Mouse (Mus musculus): Measurements from ENCODE around the gene Gm9745.
A peak's percentile ranks its signal among the peaks of the same experiment; 100 is the strongest.
"Not testable (repeated sequence)": the region's sequence is repeated elsewhere in the genome, so short reads cannot be mapped to it uniquely, and the experiment has no call there.

Gene Gm9745

DNA sequence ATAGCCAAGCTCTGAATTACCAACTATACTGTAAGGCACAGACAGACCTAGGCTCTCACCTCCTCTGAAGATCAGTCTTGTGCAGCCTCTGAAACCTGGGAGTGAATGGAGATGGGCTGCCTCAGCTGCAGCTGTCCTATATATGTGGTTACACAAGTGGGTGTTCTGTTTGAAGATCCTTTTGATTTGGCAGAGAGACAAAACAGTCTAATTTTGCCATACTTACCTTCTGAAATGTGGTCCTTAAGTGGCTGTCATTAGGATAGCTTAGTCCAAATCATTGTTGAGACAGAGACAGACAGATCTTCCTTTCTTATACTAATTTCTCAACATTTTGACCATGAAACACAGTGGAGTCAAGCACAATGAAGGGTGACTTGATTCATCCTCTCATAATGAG, at the start of gene Gm9745:
Gene Gm9745 (minus strand): TSS at position 101 of the 400 bp plus-strand sequence.
- DNase-seq (ENCODE audit: low spot score): not testable (repeated sequence)

- DNase-seq (ENCODE audit: low spot score): not testable (repeated sequence)
These were observed 49.2 kb upstream of the Gm9745 start for GRCm38 (mm10) chr13:8997221-8997620.

- DNase-seq (ENCODE audit: low spot score): peak; percentile 98
These were observed 48.2 kb upstream of the Gm9745 start, which contains the start of gene Gtpbp4 for GRCm38 (mm10) chr13:8995990-8996786. TSS of gene Gtpbp4 (minus strand) at chr13:8996083.

DNA sequence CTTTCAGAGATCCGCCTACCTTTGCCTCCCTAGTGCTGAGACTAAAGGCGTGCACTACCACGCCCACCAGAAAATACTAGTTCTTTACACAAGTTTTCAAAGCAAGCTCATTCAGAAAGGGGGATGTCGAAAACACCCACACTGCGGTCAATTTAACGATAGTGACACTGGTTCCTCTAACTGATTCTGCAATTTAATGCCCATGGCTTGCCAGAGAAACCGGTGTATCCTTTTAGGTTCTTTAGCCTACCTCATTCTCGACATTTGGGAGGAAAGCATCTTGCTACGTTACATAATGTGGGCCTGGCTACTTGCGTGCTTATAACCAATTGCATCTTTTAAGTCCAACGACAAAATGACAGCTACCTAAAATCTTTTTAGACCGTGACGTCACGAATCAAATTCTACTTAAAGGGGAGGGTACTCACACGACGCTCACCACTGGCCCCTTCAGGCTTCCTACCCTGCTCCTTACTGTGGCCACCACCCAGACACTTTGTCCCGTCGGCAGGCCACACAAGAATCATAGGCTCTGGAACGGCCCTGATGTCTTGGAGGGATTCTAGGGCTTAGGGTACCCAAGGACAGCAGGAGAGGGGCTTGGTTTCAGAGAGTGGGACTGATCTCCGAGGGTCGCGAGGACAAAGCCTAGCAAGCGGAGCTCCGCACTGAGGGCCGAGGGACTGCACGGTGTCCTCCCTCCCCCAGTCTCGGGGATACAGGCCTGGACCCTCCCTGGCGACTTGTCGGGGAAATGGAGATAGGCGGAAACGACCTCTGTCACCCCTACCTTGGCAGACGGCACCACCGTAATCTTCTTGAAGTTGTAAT, 47.3 kb upstream of the Gm9745 start:
- DNase-seq (ENCODE audit: low spot score): no peak

GRCm38 (mm10) chr13:8992231-8992630, 44.2 kb upstream of the Gm9745 start:
- DNase-seq (ENCODE audit: low spot score): no peak

DNA sequence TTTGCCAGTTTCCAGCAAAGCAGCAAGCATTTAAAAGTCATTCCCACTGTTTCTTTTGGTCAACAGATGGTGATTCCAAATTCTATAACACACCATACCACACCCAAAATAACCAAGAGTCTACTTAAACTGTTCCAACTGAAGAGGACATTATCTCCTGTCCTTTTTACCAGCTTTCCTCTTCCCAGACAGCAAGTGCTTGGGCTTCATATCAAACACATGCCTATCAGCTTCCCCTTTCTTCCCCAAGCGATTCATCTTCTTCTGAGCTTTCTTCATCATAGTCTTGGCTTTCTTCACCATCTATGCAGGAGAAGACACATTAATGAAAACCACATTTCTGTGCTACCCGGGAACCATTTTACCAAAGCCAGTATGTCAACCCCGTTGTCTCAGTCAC, 24.9 kb upstream of the Gm9745 start:
- no peak for DNase-seq (ENCODE audit: low spot score)

DNA sequence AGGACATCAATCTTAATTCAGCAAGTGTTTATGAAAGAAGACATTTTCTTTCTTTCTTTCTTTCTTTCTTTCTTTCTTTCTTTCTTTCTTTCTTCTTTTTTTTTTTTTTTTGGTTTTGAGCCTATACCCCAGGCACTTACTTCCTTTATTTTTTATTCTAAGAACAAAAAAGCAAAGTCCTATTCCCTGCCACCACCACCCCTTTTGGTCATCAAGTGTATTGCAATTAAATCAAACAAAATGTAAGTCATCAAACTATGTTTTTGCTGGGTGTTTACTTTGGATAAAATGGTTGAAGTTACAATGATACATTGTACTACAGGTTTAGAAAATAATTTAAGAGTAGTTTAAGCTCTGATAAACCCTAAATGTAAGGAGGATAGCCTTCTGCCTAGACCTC, 24.3 kb upstream of the Gm9745 start:
- no peak for DNase-seq (ENCODE audit: low spot score)

GRCm38 (mm10) chr13:8967742-8968141, 19.7 kb upstream of the Gm9745 start:
- no peak for DNase-seq (ENCODE audit: low spot score)

GRCm38 (mm10) chr13:8965224-8965623, 17.2 kb upstream of the Gm9745 start:
- DNase-seq (ENCODE audit: low spot score): no peak

DNA sequence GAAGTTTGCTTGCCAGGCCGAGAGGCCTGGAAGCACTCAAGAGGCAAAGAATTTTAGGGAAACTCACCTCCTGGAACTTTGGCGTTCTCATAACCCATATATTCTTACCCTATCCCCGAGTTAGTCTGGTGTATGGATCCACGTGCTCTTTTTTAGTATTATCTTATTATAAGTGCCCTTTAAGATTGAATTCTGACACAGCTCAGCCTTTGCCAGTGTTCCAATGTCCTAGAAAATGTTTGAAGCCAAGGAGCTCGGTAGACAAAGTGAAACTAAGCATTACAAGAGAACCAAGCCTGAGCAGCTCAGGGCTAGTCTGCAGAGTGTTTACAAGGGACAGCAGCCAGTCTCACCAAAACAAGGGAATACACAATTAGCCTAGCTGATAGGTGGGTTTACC, 14.2 kb upstream of the Gm9745 start:
- not testable (repeated sequence) for DNase-seq (ENCODE audit: low spot score)

- not testable (repeated sequence) for DNase-seq (ENCODE audit: low spot score)
These were observed 13.3 kb upstream of the Gm9745 start for GRCm38 (mm10) chr13:8961128-8961888.

DNA sequence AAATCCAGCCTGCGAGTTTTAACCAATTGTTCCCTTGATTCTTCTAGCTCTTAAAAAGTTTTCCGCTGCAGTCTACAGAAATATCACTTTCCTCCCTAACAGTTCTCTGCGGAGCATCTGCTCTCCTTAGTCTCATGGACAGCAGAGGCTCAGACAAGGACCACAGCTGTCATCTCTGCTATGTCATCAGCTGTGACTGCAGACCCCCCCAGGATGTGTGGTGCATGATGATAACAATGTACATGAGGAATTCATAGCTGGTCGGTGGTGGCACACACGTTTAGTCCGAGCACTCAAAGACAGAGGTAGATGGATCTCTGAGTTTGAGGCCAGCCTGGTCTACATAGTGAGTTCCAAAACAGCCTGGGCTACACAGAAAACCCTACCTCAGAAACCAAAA, 11.5 kb upstream of the Gm9745 start:
- DNase-seq (ENCODE audit: low spot score): not testable (repeated sequence)

DNA sequence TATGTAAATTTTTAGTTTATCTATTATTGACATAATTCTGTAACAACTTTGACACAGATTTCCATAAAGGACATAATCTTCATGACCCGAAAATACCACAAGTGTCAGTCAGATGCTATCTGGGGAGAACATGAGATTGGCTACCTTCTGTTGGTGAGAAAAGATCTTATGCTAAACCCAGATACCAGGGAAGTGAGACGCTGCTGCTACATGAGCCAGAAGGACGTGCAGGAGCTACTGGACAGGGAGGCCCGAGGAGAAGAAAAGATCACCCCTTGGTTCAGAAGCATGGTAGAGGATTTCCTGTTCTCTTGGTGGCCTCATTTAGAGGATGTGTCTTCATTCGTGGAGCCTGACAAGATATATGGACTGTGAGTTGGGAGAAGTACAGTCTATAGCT, 11.0 kb upstream of the Gm9745 start:
- not testable (repeated sequence) for DNase-seq (ENCODE audit: low spot score)

GRCm38 (mm10) chr13:8956873-8957272, 8.8 kb upstream of the Gm9745 start:
- not testable (repeated sequence) for DNase-seq (ENCODE audit: low spot score)

DNA sequence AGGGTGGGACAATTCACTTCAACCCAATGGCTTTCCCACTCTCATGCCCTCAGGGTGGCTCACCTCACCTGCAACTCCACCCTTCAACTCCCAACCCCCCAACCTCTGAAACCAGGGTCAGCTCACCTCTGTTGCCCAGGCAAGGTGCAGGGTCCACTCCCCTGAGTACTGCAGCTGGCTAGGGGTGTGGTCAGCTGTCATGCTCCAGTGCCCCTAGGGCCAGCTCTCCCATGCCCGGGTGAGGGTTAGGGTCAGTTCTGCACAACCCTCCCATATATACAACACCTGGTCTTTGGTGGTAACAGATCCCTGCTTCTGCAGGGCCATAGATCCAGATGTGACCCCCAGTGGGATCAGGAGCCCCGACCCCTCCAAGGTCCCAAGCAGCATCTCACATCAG, 7.1 kb upstream of the Gm9745 start:
- DNase-seq (ENCODE audit: low spot score): not testable (repeated sequence)

DNA sequence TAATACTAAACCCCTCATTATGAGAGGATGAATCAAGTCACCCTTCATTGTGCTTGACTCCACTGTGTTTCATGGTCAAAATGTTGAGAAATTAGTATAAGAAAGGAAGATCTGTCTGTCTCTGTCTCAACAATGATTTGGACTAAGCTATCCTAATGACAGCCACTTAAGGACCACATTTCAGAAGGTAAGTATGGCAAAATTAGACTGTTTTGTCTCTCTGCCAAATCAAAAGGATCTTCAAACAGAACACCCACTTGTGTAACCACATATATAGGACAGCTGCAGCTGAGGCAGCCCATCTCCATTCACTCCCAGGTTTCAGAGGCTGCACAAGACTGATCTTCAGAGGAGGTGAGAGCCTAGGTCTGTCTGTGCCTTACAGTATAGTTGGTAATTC, 4.5 kb upstream of the Gm9745 start, which contains the start of gene Idi2:
Gene Idi2 (plus strand): TSS at position 301 of the 400 bp plus-strand sequence.
- DNase-seq (ENCODE audit: low spot score): not testable (repeated sequence)

DNA sequence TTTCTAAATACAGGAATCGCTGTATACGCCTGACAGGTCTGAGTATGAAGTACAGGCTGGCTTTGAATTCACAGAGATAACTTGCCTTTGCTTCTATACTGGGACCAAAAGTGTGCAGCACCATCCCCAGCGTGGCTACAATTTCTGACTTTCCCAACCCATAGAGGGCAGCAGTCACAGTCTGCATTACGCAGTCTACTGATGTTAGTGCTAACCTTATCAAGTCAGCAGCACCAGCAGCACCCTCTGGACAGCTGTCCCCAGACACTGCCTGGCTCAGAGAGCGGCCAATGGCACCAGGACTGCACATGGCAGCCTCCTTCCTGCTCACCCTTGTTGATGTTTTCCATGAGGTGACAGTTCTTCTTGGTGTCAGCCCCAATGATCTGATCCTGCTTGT, 4.2 kb downstream of the Gm9745 start:
- DNase-seq (ENCODE audit: low spot score): not testable (repeated sequence)

- not testable (repeated sequence) for DNase-seq (ENCODE audit: low spot score)
These were observed 6.3 kb downstream of the Gm9745 start for GRCm38 (mm10) chr13:8941701-8942100.

DNA sequence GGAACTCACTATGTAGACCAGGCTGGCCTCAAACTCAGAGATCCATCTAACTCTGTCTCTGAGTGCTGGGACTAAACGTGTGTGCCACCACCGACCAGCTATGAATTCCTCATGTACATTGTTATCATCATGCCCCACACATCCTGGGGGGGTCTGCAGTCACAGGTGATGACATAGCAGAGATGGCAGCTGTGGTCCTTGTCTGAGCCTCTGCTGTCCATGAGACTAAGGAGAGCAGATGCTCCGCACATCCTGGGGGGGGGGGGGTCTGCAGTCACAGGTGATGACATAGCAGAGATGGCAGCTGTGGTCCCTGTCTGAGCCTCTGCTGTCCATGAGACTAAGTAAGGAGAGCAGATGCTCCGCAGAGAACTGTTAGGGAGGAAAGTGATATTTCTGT, 6.9 kb downstream of the Gm9745 start:
- DNase-seq (ENCODE audit: low spot score): not testable (repeated sequence)

GRCm38 (mm10) chr13:8937611-8938140, 10.4 kb downstream of the Gm9745 start:
- DNase-seq (ENCODE audit: low spot score): not testable (repeated sequence)

GRCm38 (mm10) chr13:8933499-8933898, 14.5 kb downstream of the Gm9745 start:
- DNase-seq (ENCODE audit: low spot score): no peak

DNA sequence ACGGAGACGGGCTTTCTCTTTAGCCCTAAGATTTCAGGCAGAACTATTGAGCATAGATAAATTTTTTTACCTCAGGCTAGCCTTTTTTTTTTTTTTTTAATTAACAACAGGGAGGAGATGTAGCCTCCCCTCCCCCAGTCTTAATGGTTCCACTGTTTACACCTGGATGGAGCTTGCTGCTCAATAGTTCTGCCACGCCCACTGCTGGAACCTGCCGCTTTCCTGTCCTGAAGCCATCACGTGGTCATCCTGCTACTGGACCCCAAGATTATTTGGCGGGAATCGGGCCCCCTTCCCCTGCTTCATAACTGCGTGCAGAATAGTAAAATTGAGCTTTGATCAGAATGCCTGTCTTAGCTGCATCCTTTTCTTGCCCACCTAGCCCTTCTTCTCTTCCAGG, 34.1 kb downstream of the Gm9745 start:
- not testable (repeated sequence) for DNase-seq (ENCODE audit: low spot score)
